Mouse (Mus musculus) limb, embryonic 11.5 days (tissue): ENCODE data around the gene Kirrel3. TPM values are rescaled to one million over a fixed set of nuclear protein-coding genes. Genes with fewer than 3 reads are reported as not detected.

Experiments used
- ATAC-seq: fragments of 200-750 bp; cut with Nextera tagmentation; 2 replicates; pipeline ENCODE4 v1.8.0; 2017; ENCODE audit warnings: low read depth; ENCODE audit not compliant: insufficient number of reproducible peaks, low FRiP score, low TSS enrichment
- DNase-seq: peaks from one replicate; pipeline ENCODE4 v3.0.0-alpha.2; 2015; ENCODE audit warnings: low spot score
- H3K27ac ChIP-seq: fragments of 300-500 bp; sonication (generic); replicated peaks from 2 replicates; pipeline ENCODE4 v1.5.1; 2014; ENCODE audit warnings: low read depth, mild to moderate bottlenecking, low read length
- H3K27me3 ChIP-seq: fragments of 300-500 bp; sonication (generic); 2 replicates; pipeline ENCODE4 v1.6.1; 2014; ENCODE audit warnings: mild to moderate bottlenecking, low read length, mixed read lengths; ENCODE audit not compliant: control insufficient read depth, insufficient read depth
- H3K36me3 ChIP-seq: fragments of 300-500 bp; sonication (generic); 2 replicates; pipeline ENCODE4 v1.6.1; 2014; ENCODE audit warnings: mild to moderate bottlenecking, low read length, moderate library complexity, mixed read lengths; ENCODE audit not compliant: control insufficient read depth, insufficient read depth
- H3K4me1 ChIP-seq: fragments of 300-500 bp; sonication (generic); 2 replicates; pipeline ENCODE4 v1.6.1; 2014; ENCODE audit warnings: low read length, mixed read lengths; ENCODE audit not compliant: control insufficient read depth, insufficient read depth
- H3K4me2 ChIP-seq: fragments of 300-500 bp; sonication (generic); 2 replicates; pipeline ENCODE4 v1.6.1; 2014; ENCODE audit warnings: low read depth, mild to moderate bottlenecking, moderate library complexity; ENCODE audit not compliant: severe bottlenecking
- H3K4me3 ChIP-seq: fragments of 300-500 bp; sonication (generic); 2 replicates; pipeline ENCODE4 v1.5.1; 2014; ENCODE audit warnings: low read depth, low read length
- H3K9ac ChIP-seq: fragments of 300-500 bp; sonication (generic); 2 replicates; pipeline ENCODE4 v1.6.1; 2014; ENCODE audit warnings: mild to moderate bottlenecking, low read length
- H3K9me3 ChIP-seq: fragments of 300-500 bp; sonication (generic); 2 replicates; pipeline ENCODE4 v1.6.1; 2016; ENCODE audit warnings: low read length; ENCODE audit not compliant: control insufficient read depth
- WGBS: fragments of 180-500 bp; shearing (Covaris S2); extraction: QIAGEN DNeasy Blood & Tissue Kit; methylation state at CpG from one replicate; pipeline ENCODE4 v1.1.7; 2014; 5-methylcytosine and 5-hydroxymethylcytosine counted together
- polyA plus RNA-seq: library from polyadenylated mRNA; unstranded; fragments of >200 nt; fragmentation: Nextera tagmentation; extraction: Ambion mirVana; gene quantifications from 2 replicates; pipeline ENCODE4 v1.2.1, GENCODE M21; 2014

Kirrel3 gene
- polyA plus RNA-seq, 1 experiment from 2014 or later: 2.6 TPM

GRCm38 (mm10) chr9:34958183-34958830, 472.6 kb downstream of the Kirrel3 start:
- no peak overlapping the region for H3K27ac ChIP-seq
- no peaks in the 10 kb centered on the region for H3K36me3 ChIP-seq
- no peaks in the 10 kb centered on the region for H3K4me1 ChIP-seq
- no peaks in the 10 kb centered on the region for H3K27me3 ChIP-seq
- no peak for ATAC-seq
- H3K9me3 ChIP-seq: no peaks in the 10 kb centered on the region
- no peak overlapping the region for H3K4me2 ChIP-seq
- H3K9ac ChIP-seq: no peak overlapping the region
- H3K4me3 ChIP-seq: no peak overlapping the region
- DNase-seq: no peak
- 85% methylated on average over 5 of the region's 5 CpGs for WGBS

- H3K36me3 ChIP-seq: no peaks in the 10 kb centered on the region
- DNase-seq (no peak), ATAC-seq (no peak)
- H3K4me3 ChIP-seq: no peak overlapping the region
- 75% methylated on average over 12 of the region's 12 CpGs for WGBS
- no peak overlapping the region for H3K4me2 ChIP-seq
- H3K27ac ChIP-seq: no peak overlapping the region
- no peaks in the 10 kb centered on the region for H3K9me3 ChIP-seq
- peaks cover 4% of the 10 kb centered on the region; the same call in 1 of the 2 replicates for H3K4me1 ChIP-seq
- no peaks in the 10 kb centered on the region for H3K27me3 ChIP-seq
- no peak overlapping the region for H3K9ac ChIP-seq
These were observed 475.0 kb downstream of the Kirrel3 start for GRCm38 (mm10) chr9:34960736-34961135.

GRCm38 (mm10) chr9:34961171-34961570, 475.5 kb downstream of the Kirrel3 start:
- ATAC-seq: no peak
- 61% methylated on average over 14 of the region's 14 CpGs for WGBS
- Histone ChIP-seq H3K36me3 (no peaks in the 10 kb centered on the region), H3K4me2 (no peak overlapping the region), H3K9me3 (no peaks in the 10 kb centered on the region), H3K27me3 (no peaks in the 10 kb centered on the region), H3K4me3 (no peak overlapping the region), H3K27ac (no peak overlapping the region), H3K9ac (no peak overlapping the region), H3K4me1 (peaks cover 4% of the 10 kb centered on the region; the same call in 1 of the 2 replicates)
- no peak for DNase-seq

- DNase-seq: no peak
- peaks cover 4% of the 10 kb centered on the region; the same call in 1 of the 2 replicates for H3K4me1 ChIP-seq
- no peak overlapping the region for H3K4me2 ChIP-seq
- H3K36me3 ChIP-seq: no peaks in the 10 kb centered on the region
- 95% methylated on average over 4 of the region's 4 CpGs for WGBS
- no peak overlapping the region for H3K9ac ChIP-seq
- H3K9me3 ChIP-seq: no peaks in the 10 kb centered on the region
- H3K4me3 ChIP-seq: no peak overlapping the region
- H3K27me3 ChIP-seq: no peaks in the 10 kb centered on the region
- no peak overlapping the region for H3K27ac ChIP-seq
- no peak for ATAC-seq
These were observed 476.6 kb downstream of the Kirrel3 start for GRCm38 (mm10) chr9:34962251-34962650.

- Histone ChIP-seq H3K27me3 (no peaks in the 10 kb centered on the region), H3K4me3 (no peak overlapping the region), H3K36me3 (no peaks in the 10 kb centered on the region), H3K4me2 (no peak overlapping the region), H3K9me3 (no peaks in the 10 kb centered on the region), H3K9ac (no peak overlapping the region), H3K27ac (no peak overlapping the region), H3K4me1 (peaks cover 4% of the 10 kb centered on the region; the same call in 1 of the 2 replicates)
- DNase-seq: no peak
- WGBS: 77% methylated on average over 3 of the region's 3 CpGs
- ATAC-seq: no peak
These were observed 477.9 kb downstream of the Kirrel3 start for GRCm38 (mm10) chr9:34963593-34963992.

- Histone ChIP-seq H3K4me1 (peaks cover 4% of the 10 kb centered on the region; the same call in 1 of the 2 replicates), H3K9ac (no peak overlapping the region), H3K27ac (no peak overlapping the region), H3K4me2 (no peak overlapping the region), H3K36me3 (no peaks in the 10 kb centered on the region), H3K27me3 (no peaks in the 10 kb centered on the region), H3K4me3 (no peak overlapping the region), H3K9me3 (no peaks in the 10 kb centered on the region)
- 45% methylated on average over 14 of the region's 14 CpGs for WGBS
- ATAC-seq (no peak), DNase-seq (no peak)
These were observed 478.7 kb downstream of the Kirrel3 start for GRCm38 (mm10) chr9:34964172-34965040.

- Histone ChIP-seq H3K27ac (no peak overlapping the region), H3K9me3 (no peaks in the 10 kb centered on the region), H3K9ac (no peak overlapping the region), H3K4me3 (no peak overlapping the region), H3K4me2 (no peak overlapping the region), H3K27me3 (no peaks in the 10 kb centered on the region), H3K36me3 (no peaks in the 10 kb centered on the region), H3K4me1 (peaks cover 4% of the 10 kb centered on the region; the same call in 1 of the 2 replicates)
- 15% methylated on average over 4 of the region's 4 CpGs for WGBS
- ATAC-seq (no peak), DNase-seq (no peak)
These were observed 479.3 kb downstream of the Kirrel3 start for GRCm38 (mm10) chr9:34965041-34965415.

GRCm38 (mm10) chr9:34967772-34968171, 482.1 kb downstream of the Kirrel3 start:
- no peaks in the 10 kb centered on the region for H3K27me3 ChIP-seq
- no peak overlapping the region for H3K4me2 ChIP-seq
- H3K36me3 ChIP-seq: no peaks in the 10 kb centered on the region
- ATAC-seq: no peak
- DNase-seq: no peak
- 25% methylated on average over 6 of the region's 6 CpGs for WGBS
- no peak overlapping the region for H3K4me3 ChIP-seq
- no peaks in the 10 kb centered on the region for H3K9me3 ChIP-seq
- peaks cover 4% of the 10 kb centered on the region; the same call in 1 of the 2 replicates for H3K4me1 ChIP-seq
- no peak overlapping the region for H3K27ac ChIP-seq
- no peak overlapping the region for H3K9ac ChIP-seq
